Mouse (Mus musculus): ENCODE results near the gene Prom2. TPM values are rescaled to one million over a fixed set of nuclear protein-coding genes. Genes with fewer than 3 reads are reported as not detected.

The Prom2 gene
- polyA plus RNA-seq, 1 experiment from 2014 or later = 12.1 TPM

DNA sequence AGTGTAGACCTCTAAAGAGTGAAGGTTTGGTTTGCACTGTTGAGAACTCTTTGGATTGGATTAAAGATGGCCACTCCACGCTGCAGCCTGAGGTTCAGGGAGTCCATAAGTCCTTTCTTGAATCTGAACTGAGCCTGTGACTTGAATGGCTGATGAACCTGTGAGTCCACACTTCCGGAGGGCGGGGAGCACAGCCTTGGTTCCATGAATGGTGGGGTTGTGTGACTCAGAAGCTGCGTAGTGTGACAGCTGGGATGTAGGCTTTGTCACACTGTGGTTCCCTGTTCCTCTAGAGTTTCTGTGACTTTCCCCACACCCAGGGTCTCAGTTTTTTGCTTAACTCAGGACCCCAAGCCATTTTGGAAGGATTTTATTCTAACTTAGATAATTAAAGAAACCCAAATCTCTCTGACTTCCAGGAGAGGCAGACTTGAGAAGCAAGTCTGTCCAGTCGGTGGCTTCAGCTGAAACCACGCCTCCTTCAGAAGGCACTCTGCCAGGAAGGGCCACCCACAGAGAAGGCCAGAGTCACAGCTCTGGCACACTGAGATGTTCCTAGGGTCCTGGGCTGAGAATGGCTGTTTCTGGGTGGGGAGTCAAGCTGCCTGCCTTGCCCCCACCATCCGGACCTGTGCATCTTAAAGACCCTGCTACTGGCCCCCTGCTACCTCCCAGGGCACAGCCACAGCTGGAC is 33.2 kb downstream of the Prom2 start:
- Histone ChIP-seq H3K36me3 (ENCODE audit: control insufficient read depth, insufficient read depth, low read length) (no peaks in the 10 kb centered on the region), H3K27me3 (ENCODE audit: control insufficient read depth, insufficient read depth, low read length) (no peaks in the 10 kb centered on the region), H3K27ac (ENCODE audit: low read length) (0 out of 2 replicates have a peak overlapping the region, but pooled peaks have one; percentile 44), H3K4me2 (replicated peaks; ENCODE audit: low read depth, low read length) (no peak overlapping the region), H3K4me3 (ENCODE audit: low read depth, low read length) (no peak overlapping the region), H3K9me3 (ENCODE audit: control insufficient read depth, low read depth, low read length) (no peaks in the 10 kb centered on the region), H3K4me1 (ENCODE audit: control insufficient read depth, insufficient read depth, low read length) (no peaks in the 10 kb centered on the region), H3K9ac (replicated peaks; ENCODE audit: low read depth, low read length) (no peak overlapping the region)
- ATAC-seq (ENCODE audit: insufficient number of reproducible peaks, insufficient read depth, low FRiP score, low read depth) = no peak
- WGBS = 61% methylated on average over 7 of the region's 7 CpGs

DNA sequence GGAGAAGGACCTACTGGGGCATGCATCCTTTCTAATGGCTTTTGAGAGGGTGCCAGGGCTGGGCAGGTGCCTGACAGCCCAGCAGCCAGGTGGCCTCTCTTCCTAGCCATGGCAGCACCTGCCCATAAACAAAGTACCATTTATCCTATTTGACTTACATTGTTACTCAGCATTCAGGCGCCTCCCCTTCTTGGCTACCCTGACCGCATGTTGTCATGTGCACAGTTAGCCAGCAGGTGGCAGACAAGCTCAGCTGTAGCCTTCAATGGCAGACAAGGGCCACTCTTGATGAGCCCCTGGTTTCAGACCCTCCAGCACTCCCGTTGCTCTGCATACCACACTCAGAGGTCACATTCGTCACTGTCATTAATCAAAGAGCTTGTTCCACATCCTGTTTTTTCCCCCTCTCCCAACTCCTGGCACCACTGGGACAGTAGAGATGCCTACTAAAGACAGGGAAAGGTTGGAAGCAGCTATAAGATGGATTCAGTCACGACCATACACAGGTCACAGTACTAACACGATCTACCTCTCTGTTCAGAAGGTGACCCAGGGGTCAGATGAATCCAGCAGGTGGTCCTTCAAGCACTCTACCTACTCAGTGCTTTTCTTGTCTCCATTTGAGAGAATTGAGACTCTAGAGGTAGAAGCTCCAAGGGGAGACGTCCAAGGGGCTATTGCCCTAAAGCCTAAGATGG is 34.0 kb downstream of the Prom2 start:
- ATAC-seq (ENCODE audit: insufficient number of reproducible peaks, insufficient read depth, low FRiP score, low read depth) = peak; percentile 50; the same call in 1 of the 2 replicates
- no peaks in the 10 kb centered on the region for H3K4me1 ChIP-seq (ENCODE audit: control insufficient read depth, insufficient read depth, low read length)
- H3K27ac ChIP-seq (ENCODE audit: low read length) = peak overlapping the region; percentile 59; the same call in 1 of the 2 replicates
- no peak overlapping the region for H3K4me3 ChIP-seq (ENCODE audit: low read depth, low read length)
- H3K9me3 ChIP-seq (ENCODE audit: control insufficient read depth, low read depth, low read length) = no peaks in the 10 kb centered on the region
- WGBS = 26% methylated on average over 7 of the region's 7 CpGs
- no peaks in the 10 kb centered on the region for H3K36me3 ChIP-seq (ENCODE audit: control insufficient read depth, insufficient read depth, low read length)
- H3K4me2 ChIP-seq (replicated peaks; ENCODE audit: low read depth, low read length) = no peak overlapping the region
- no peaks in the 10 kb centered on the region for H3K27me3 ChIP-seq (ENCODE audit: control insufficient read depth, insufficient read depth, low read length)
- no peak overlapping the region for H3K9ac ChIP-seq (replicated peaks; ENCODE audit: low read depth, low read length)

- Histone ChIP-seq H3K36me3 (ENCODE audit: control insufficient read depth, insufficient read depth, low read length) (no peaks in the 10 kb centered on the region), H3K4me2 (replicated peaks; ENCODE audit: low read depth, low read length) (no peak overlapping the region), H3K4me1 (ENCODE audit: control insufficient read depth, insufficient read depth, low read length) (no peaks in the 10 kb centered on the region), H3K9ac (replicated peaks; ENCODE audit: low read depth, low read length) (no peak overlapping the region), H3K27me3 (ENCODE audit: control insufficient read depth, insufficient read depth, low read length) (no peaks in the 10 kb centered on the region), H3K9me3 (ENCODE audit: control insufficient read depth, low read depth, low read length) (no peaks in the 10 kb centered on the region), H3K4me3 (ENCODE audit: low read depth, low read length) (no peak overlapping the region), H3K27ac (ENCODE audit: low read length) (peak overlapping the region; percentile 59; the same call in 1 of the 2 replicates)
- no peak for ATAC-seq (ENCODE audit: insufficient number of reproducible peaks, insufficient read depth, low FRiP score, low read depth)
- 75% methylated on average over 6 of the region's 6 CpGs for WGBS
Observed at GRCm38 (mm10) chr2:127506131-127506632, 35.1 kb downstream of the Prom2 start.

DNA sequence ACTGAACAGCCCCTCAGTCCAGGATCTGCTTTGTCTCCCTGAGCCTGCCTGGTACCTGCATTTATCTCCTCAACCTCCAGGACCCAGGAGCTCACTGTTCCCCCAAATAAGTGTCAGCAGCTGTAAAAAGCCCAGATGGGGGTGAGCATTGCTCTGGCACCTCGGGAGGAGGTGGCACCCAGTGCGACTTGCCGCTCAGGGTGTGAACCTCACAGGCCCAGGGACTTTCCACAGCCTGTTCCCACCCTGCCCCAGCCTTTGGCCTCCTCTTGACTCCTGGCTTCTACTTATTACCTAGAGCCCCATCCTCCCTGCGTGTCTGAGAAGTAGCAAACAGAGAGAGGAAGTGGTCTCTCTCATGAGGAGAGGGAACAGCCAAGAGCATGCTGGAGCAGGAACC is 36.1 kb downstream of the Prom2 start:
- no peaks in the 10 kb centered on the region for H3K9me3 ChIP-seq (ENCODE audit: control insufficient read depth, low read depth, low read length)
- no peak overlapping the region for H3K4me3 ChIP-seq (ENCODE audit: low read depth, low read length)
- peak overlapping the region; percentile 55; the same call in 1 of the 2 replicates for H3K27ac ChIP-seq (ENCODE audit: low read length)
- no peaks in the 10 kb centered on the region for H3K4me1 ChIP-seq (ENCODE audit: control insufficient read depth, insufficient read depth, low read length)
- H3K36me3 ChIP-seq (ENCODE audit: control insufficient read depth, insufficient read depth, low read length) = no peaks in the 10 kb centered on the region
- 30% methylated on average over 4 of the region's 4 CpGs for WGBS
- H3K4me2 ChIP-seq (replicated peaks; ENCODE audit: low read depth, low read length) = no peak overlapping the region
- no peaks in the 10 kb centered on the region for H3K27me3 ChIP-seq (ENCODE audit: control insufficient read depth, insufficient read depth, low read length)
- no peak overlapping the region for H3K9ac ChIP-seq (replicated peaks; ENCODE audit: low read depth, low read length)
- ATAC-seq (ENCODE audit: insufficient number of reproducible peaks, insufficient read depth, low FRiP score, low read depth) = no peak

GRCm38 (mm10) chr2:127503751-127504549 is 37.3 kb downstream of the Prom2 start:
- no peak overlapping the region for H3K27ac ChIP-seq (ENCODE audit: low read length)
- no peaks in the 10 kb centered on the region for H3K9me3 ChIP-seq (ENCODE audit: control insufficient read depth, low read depth, low read length)
- no peak for ATAC-seq (ENCODE audit: insufficient number of reproducible peaks, insufficient read depth, low FRiP score, low read depth)
- no peak overlapping the region for H3K4me3 ChIP-seq (ENCODE audit: low read depth, low read length)
- no peaks in the 10 kb centered on the region for H3K36me3 ChIP-seq (ENCODE audit: control insufficient read depth, insufficient read depth, low read length)
- H3K4me1 ChIP-seq (ENCODE audit: control insufficient read depth, insufficient read depth, low read length) = no peaks in the 10 kb centered on the region
- no peak overlapping the region for H3K9ac ChIP-seq (replicated peaks; ENCODE audit: low read depth, low read length)
- 50% methylated on average over 8 of the region's 8 CpGs for WGBS
- no peaks in the 10 kb centered on the region for H3K27me3 ChIP-seq (ENCODE audit: control insufficient read depth, insufficient read depth, low read length)
- H3K4me2 ChIP-seq (replicated peaks; ENCODE audit: low read depth, low read length) = no peak overlapping the region

GRCm38 (mm10) chr2:127501061-127501460 is 40.2 kb downstream of the Prom2 start:
- 52% methylated on average over 7 of the region's 7 CpGs for WGBS
- H3K4me1 ChIP-seq (ENCODE audit: control insufficient read depth, insufficient read depth, low read length) = no peaks in the 10 kb centered on the region
- H3K36me3 ChIP-seq (ENCODE audit: control insufficient read depth, insufficient read depth, low read length) = no peaks in the 10 kb centered on the region
- H3K9me3 ChIP-seq (ENCODE audit: control insufficient read depth, low read depth, low read length) = no peaks in the 10 kb centered on the region
- no peak overlapping the region for H3K4me3 ChIP-seq (ENCODE audit: low read depth, low read length)
- no peaks in the 10 kb centered on the region for H3K27me3 ChIP-seq (ENCODE audit: control insufficient read depth, insufficient read depth, low read length)
- no peak overlapping the region for H3K4me2 ChIP-seq (replicated peaks; ENCODE audit: low read depth, low read length)
- H3K27ac ChIP-seq (ENCODE audit: low read length) = no peak overlapping the region
- ATAC-seq (ENCODE audit: insufficient number of reproducible peaks, insufficient read depth, low FRiP score, low read depth) = no peak
- no peak overlapping the region for H3K9ac ChIP-seq (replicated peaks; ENCODE audit: low read depth, low read length)

- Histone ChIP-seq H3K9ac (replicated peaks; ENCODE audit: low read depth, low read length) (no peak overlapping the region), H3K4me1 (ENCODE audit: control insufficient read depth, insufficient read depth, low read length) (no peaks in the 10 kb centered on the region), H3K4me3 (ENCODE audit: low read depth, low read length) (no peak overlapping the region), H3K36me3 (ENCODE audit: control insufficient read depth, insufficient read depth, low read length) (no peaks in the 10 kb centered on the region), H3K9me3 (ENCODE audit: control insufficient read depth, low read depth, low read length) (no peaks in the 10 kb centered on the region), H3K27ac (ENCODE audit: low read length) (no peak overlapping the region), H3K4me2 (replicated peaks; ENCODE audit: low read depth, low read length) (no peak overlapping the region), H3K27me3 (ENCODE audit: control insufficient read depth, insufficient read depth, low read length) (no peaks in the 10 kb centered on the region)
- no peak for ATAC-seq (ENCODE audit: insufficient number of reproducible peaks, insufficient read depth, low FRiP score, low read depth)
- WGBS = 67% methylated on average over 8 of the region's 8 CpGs
Observed at GRCm38 (mm10) chr2:127498750-127499149, 42.5 kb downstream of the Prom2 start.

- no peak overlapping the region for H3K4me2 ChIP-seq (replicated peaks; ENCODE audit: low read depth, low read length)
- no peak overlapping the region for H3K27ac ChIP-seq (ENCODE audit: low read length)
- H3K36me3 ChIP-seq (ENCODE audit: control insufficient read depth, insufficient read depth, low read length) = no peaks in the 10 kb centered on the region
- H3K4me3 ChIP-seq (ENCODE audit: low read depth, low read length) = no peak overlapping the region
- H3K9me3 ChIP-seq (ENCODE audit: control insufficient read depth, low read depth, low read length) = no peaks in the 10 kb centered on the region
- WGBS = 61% methylated on average over 1 of the region's 1 CpGs
- H3K9ac ChIP-seq (replicated peaks; ENCODE audit: low read depth, low read length) = no peak overlapping the region
- H3K4me1 ChIP-seq (ENCODE audit: control insufficient read depth, insufficient read depth, low read length) = no peaks in the 10 kb centered on the region
- no peaks in the 10 kb centered on the region for H3K27me3 ChIP-seq (ENCODE audit: control insufficient read depth, insufficient read depth, low read length)
- ATAC-seq (ENCODE audit: insufficient number of reproducible peaks, insufficient read depth, low FRiP score, low read depth) = no peak
Observed at GRCm38 (mm10) chr2:127496321-127496720, 44.9 kb downstream of the Prom2 start.

Data from stomach, embryonic 14.5 days (tissue).